Mouse (Mus musculus): ENCODE results near the gene Cd300e.

- no peak for TF ChIP-seq EP300 (IDR thresholded peaks at IDR 0.05)
- TF ChIP-seq CTCF (IDR thresholded peaks at IDR 0.05), result no peak
Measured at GRCm38 (mm10) chr11:115048259-115048658, 13.7 kb downstream of the Cd300e start, which contains the start of gene Cd300ld3.
